Mouse (Mus musculus) stomach, embryonic 15.5 days (tissue): Measurements from ENCODE around the gene Chd9. TPM values are rescaled to one million over a fixed set of nuclear protein-coding genes. Genes with fewer than 3 reads are reported as not detected.
"Not testable (repeated sequence)": the region's sequence is repeated elsewhere in the genome, so short reads cannot be mapped to it uniquely, and the experiment has no call there.

Experiments used
- ATAC-seq: fragments of 200-750 bp; cut with Nextera tagmentation; 2 replicates; pipeline ENCODE4 v1.8.0; 2017; ENCODE audit warnings: low read depth, moderate number of reproducible peaks, moderate TSS enrichment; ENCODE audit not compliant: insufficient read depth, low FRiP score
- H3K27ac ChIP-seq: fragments of 300-500 bp; sonication (generic); 2 replicates; pipeline ENCODE4 v1.5.1; 2015; ENCODE audit warnings: mild to moderate bottlenecking, inconsistent platforms
- H3K27me3 ChIP-seq: fragments of 300-500 bp; sonication (generic); replicated peaks from 2 replicates; pipeline ENCODE4 v1.6.1; 2015; ENCODE audit warnings: inconsistent platforms
- H3K36me3 ChIP-seq: fragments of 300-500 bp; sonication (generic); 2 replicates; pipeline ENCODE4 v1.6.1; 2015; ENCODE audit warnings: inconsistent platforms
- H3K4me1 ChIP-seq: fragments of 300-500 bp; sonication (generic); 2 replicates; pipeline ENCODE4 v1.6.1; 2015; ENCODE audit warnings: inconsistent platforms
- H3K4me2 ChIP-seq: fragments of 300-500 bp; sonication (generic); 2 replicates; pipeline ENCODE4 v1.6.1; 2015; ENCODE audit warnings: mild to moderate bottlenecking, inconsistent platforms
- H3K4me3 ChIP-seq: fragments of 300-500 bp; sonication (generic); replicated peaks from 2 replicates; pipeline ENCODE4 v1.5.1; 2015; ENCODE audit warnings: inconsistent platforms
- H3K9ac ChIP-seq: fragments of 300-500 bp; sonication (generic); 2 replicates; pipeline ENCODE4 v1.6.1; 2015; ENCODE audit warnings: inconsistent platforms
- H3K9me3 ChIP-seq: fragments of 300-500 bp; sonication (generic); 2 replicates; pipeline ENCODE4 v1.6.1; 2016; ENCODE audit warnings: inconsistent platforms
- WGBS: fragments of 180-500 bp; shearing (Covaris S2); methylation state at CpG from one replicate; pipeline ENCODE4 v1.1.7; 2015; 5-methylcytosine and 5-hydroxymethylcytosine counted together
- polyA plus RNA-seq: library from polyadenylated mRNA; unstranded; fragments of >200 nt; fragmentation: Nextera tagmentation; extraction: Ambion mirVana; gene quantifications from 2 replicates; pipeline ENCODE4 v1.2.1, GENCODE M21; 2015

Chd9 gene
- polyA plus RNA-seq, 1 experiment from 2014 or later = 185 TPM

DNA sequence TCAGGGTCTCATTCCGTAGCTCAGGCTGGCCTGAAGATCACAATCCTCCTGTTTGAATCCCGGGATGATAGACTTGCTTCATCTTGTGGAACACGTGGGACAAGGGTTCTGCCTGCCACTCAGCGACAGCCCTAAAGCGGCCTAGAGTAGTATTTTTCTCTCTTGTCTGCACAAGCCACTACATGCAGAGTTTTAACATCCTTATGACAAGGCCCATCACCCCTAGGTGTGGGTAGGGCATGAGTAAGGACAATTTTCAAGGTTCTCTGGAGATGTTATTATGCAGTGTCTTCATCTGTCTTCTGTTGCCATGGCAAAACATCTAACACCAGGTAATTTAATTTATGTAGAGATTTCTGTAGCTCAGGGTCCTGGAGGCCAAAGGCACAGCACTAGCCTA lies 69.2 kb downstream of the Chd9 start:
- Histone ChIP-seq H3K9me3 (no peaks in the 10 kb centered on the region), H3K36me3 (no peaks in the 10 kb centered on the region), H3K9ac (no peak overlapping the region), H3K27me3 (no peaks in the 10 kb centered on the region), H3K4me3 (no peak overlapping the region), H3K4me2 (no peak overlapping the region), H3K4me1 (peaks cover 9% of the 10 kb centered on the region), H3K27ac (no peak overlapping the region)
- ATAC-seq = no peak
- 70% methylated on average over 5 of the region's 5 CpGs for WGBS

DNA sequence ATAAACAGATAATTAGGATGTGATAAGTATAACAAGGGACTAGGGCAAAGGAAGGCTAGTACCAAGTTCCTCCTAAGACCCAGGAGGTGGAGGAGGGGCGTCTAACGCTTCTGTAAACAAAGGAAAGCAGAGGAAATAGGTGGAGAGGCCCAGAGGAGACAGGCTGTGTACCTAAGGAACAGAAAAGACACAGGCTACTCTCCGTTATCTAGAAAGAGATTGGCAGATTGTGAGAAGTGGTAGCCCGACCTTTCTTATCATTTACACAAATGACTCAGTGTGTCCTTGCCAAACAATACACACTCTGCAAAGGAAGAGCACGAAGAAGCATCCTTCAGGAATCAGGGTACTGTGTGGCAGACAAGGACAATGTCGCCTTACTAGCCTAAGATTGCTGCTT lies 70.4 kb downstream of the Chd9 start:
- Histone ChIP-seq H3K27ac (no peak overlapping the region), H3K4me3 (no peak overlapping the region), H3K4me2 (no peak overlapping the region), H3K4me1 (peaks cover 4% of the 10 kb centered on the region), H3K9me3 (no peaks in the 10 kb centered on the region), H3K9ac (no peak overlapping the region), H3K27me3 (no peaks in the 10 kb centered on the region), H3K36me3 (no peaks in the 10 kb centered on the region)
- no peak for ATAC-seq
- 15% methylated on average over 6 of the region's 6 CpGs for WGBS

DNA sequence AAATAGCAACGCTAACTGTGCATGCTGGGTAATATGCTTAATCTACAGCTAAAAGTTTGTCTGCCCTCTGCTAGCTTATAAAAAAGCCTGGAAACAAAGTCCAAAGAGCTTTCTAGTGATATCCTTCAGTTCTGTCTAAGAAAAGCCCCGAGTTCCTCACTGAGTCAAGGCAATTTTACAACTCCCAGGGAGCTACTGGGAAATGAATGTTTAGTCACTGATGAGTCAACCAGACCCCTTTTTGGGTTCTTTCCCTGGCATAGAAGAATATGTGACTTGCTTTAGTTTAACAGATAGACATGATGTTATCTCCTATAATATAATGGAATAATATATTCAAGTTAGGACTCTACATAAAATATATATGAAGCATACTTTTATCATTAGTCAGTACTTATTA lies 73.8 kb downstream of the Chd9 start:
- no peaks in the 10 kb centered on the region for H3K36me3 ChIP-seq
- H3K4me3 ChIP-seq = no peak overlapping the region
- no peak overlapping the region for H3K9ac ChIP-seq
- WGBS = 73% methylated on average over 2 of the region's 2 CpGs
- no peaks in the 10 kb centered on the region for H3K4me1 ChIP-seq
- ATAC-seq = no peak
- no peak overlapping the region for H3K4me2 ChIP-seq
- no peaks in the 10 kb centered on the region for H3K9me3 ChIP-seq
- no peak overlapping the region for H3K27ac ChIP-seq
- no peaks in the 10 kb centered on the region for H3K27me3 ChIP-seq

GRCm38 (mm10) chr8:90904171-90904706 lies 76.1 kb downstream of the Chd9 start:
- H3K27ac ChIP-seq = no peak overlapping the region
- no peaks in the 10 kb centered on the region for H3K9me3 ChIP-seq
- peaks cover under 1% of the 10 kb centered on the region; the same call in 1 of the 2 replicates for H3K4me1 ChIP-seq
- no peaks in the 10 kb centered on the region for H3K27me3 ChIP-seq
- no peak overlapping the region for H3K9ac ChIP-seq
- no peak for ATAC-seq
- H3K36me3 ChIP-seq = no peaks in the 10 kb centered on the region
- no peak overlapping the region for H3K4me3 ChIP-seq
- H3K4me2 ChIP-seq = no peak overlapping the region
- WGBS = 78% methylated on average over 2 of the region's 2 CpGs

GRCm38 (mm10) chr8:90906922-90907321 lies 78.8 kb downstream of the Chd9 start:
- H3K27me3 ChIP-seq = no peaks in the 10 kb centered on the region
- WGBS = 90% methylated on average over 4 of the region's 4 CpGs
- no peak overlapping the region for H3K4me2 ChIP-seq
- H3K36me3 ChIP-seq = no peaks in the 10 kb centered on the region
- no peak for ATAC-seq
- peaks cover 4% of the 10 kb centered on the region; the same call in 1 of the 2 replicates for H3K4me1 ChIP-seq
- no peaks in the 10 kb centered on the region for H3K9me3 ChIP-seq
- no peak overlapping the region for H3K27ac ChIP-seq
- no peak overlapping the region for H3K4me3 ChIP-seq
- no peak overlapping the region for H3K9ac ChIP-seq

DNA sequence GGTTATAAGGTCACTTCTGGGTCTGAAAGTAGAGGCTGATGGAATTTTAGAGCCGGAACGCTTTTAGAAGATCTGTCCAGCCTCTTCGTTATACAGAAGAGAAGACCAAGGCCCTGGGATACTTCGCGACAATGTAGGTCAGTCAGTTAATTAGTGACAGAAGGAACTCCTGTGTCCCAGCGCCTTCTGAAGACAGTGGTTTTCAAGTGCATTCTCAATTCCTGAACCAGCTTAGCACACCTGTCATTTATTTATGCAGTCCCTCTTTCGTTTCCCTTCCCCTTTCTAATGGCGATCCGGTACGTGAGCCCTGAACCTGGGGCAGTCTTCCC lies 79.3 kb downstream of the Chd9 start:
- ATAC-seq = no peak
- peak overlapping the region; percentile 83 for H3K4me3 ChIP-seq
- H3K9ac ChIP-seq = peak overlapping the region; percentile 87; the same call in 1 of the 2 replicates
- no peaks in the 10 kb centered on the region for H3K27me3 ChIP-seq
- H3K9me3 ChIP-seq = no peaks in the 10 kb centered on the region
- H3K4me1 ChIP-seq = peaks cover 4% of the 10 kb centered on the region; the same call in 1 of the 2 replicates
- peak overlapping the region; percentile 74 for H3K27ac ChIP-seq
- 25% methylated on average over 10 of the region's 10 CpGs for WGBS
- H3K4me2 ChIP-seq = peak overlapping the region; percentile 91
- H3K36me3 ChIP-seq = no peaks in the 10 kb centered on the region

DNA sequence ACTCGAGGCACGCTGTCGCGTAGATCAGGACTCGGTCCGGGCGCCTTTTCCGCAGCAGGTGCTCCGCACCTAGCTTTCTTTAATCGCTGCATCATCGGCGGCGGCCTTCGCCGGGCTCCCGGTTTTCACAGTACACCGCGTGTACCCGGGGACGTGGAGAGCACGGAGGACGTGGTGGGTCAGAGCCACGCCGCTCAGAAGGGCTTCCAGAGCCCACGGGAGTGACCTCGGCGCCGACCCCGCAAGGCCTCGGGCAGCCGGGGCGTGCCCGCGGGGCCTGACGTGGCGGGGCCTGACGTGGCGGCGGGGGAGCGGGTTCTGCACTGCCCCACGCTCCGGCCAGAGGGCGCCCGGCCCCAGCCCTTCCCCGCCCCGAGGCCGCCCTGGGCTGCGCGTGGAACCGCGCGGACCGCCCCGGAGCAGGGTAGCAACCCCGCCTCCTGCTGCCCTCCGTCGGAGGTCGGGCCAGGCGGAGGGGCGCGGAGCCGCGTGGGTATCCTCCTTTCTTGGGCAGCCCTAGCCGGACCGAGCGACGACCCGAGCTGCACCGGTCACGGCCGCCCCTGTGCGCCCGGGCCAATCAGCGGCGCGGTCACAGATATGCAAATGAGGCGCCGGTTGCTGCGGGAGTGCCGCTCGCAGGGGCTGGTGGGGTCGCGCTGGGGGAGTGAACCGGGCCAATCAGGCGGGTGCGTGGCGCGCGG lies 79.8 kb downstream of the Chd9 start:
- ATAC-seq = peak; percentile 99
- Histone ChIP-seq H3K4me2 (peak overlapping the region; percentile 91), H3K27me3 (no peaks in the 10 kb centered on the region), H3K9ac (peak overlapping the region; percentile 87), H3K4me1 (peaks cover 4% of the 10 kb centered on the region; the same call in 1 of the 2 replicates), H3K27ac (peak overlapping the region; percentile 74), H3K4me3 (peak overlapping the region; percentile 83), H3K9me3 (no peaks in the 10 kb centered on the region), H3K36me3 (no peaks in the 10 kb centered on the region)
- WGBS = under 1% methylated on average over 77 of the region's 89 CpGs

GRCm38 (mm10) chr8:90908580-90909471 lies 80.7 kb downstream of the Chd9 start:
- Histone ChIP-seq H3K4me3 (peak overlapping the region; percentile 83), H3K27me3 (no peaks in the 10 kb centered on the region), H3K4me2 (peak overlapping the region; percentile 91), H3K36me3 (no peaks in the 10 kb centered on the region), H3K9me3 (no peaks in the 10 kb centered on the region), H3K27ac (peak overlapping the region; percentile 74), H3K4me1 (peaks cover 4% of the 10 kb centered on the region; the same call in 1 of the 2 replicates), H3K9ac (peak overlapping the region; percentile 87)
- WGBS = under 1% methylated on average over 72 of the region's 89 CpGs
- peak; percentile 9; the same call in 1 of the 2 replicates for ATAC-seq

DNA sequence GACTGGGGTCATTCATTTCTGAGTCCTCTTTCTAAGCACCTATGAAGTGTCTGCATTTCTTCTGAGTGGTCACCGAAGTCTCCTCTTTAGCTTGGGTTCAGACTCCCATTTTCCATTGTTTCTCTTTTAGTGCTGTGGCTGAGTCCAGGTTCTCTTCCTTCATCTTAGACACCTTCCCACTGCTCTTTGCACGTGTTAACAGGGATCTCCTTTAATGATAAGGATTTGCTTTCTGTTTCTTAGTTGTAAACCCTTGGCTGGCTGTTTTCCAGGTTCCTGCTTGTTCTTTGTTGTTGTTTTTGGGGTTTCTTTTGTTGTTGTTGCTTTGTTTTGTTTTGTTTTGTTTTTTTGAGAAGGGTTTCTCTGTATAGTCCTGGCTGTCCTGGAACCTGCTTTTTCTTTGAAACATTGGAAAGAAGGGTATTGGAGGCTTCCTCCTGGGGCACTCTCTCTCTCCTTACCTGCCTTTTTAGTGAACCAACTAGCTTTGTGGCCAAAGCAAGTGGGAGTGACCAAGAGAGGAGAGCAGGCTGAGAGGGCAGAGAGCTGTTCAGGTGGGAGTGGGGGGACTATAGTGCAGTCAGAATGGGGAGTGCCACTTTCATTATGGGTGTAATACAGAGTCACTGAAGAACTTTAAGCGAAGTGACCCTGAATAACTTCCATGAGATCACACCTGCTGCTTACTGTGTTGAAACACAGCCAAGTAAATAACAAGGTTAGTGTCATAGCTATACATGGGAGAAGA lies 95.2 kb downstream of the Chd9 start:
- Histone ChIP-seq H3K9me3 (no peaks in the 10 kb centered on the region), H3K4me2 (no peak overlapping the region), H3K36me3 (no peaks in the 10 kb centered on the region), H3K4me1 (no peaks in the 10 kb centered on the region), H3K27ac (no peak overlapping the region), H3K9ac (no peak overlapping the region), H3K4me3 (no peak overlapping the region), H3K27me3 (no peaks in the 10 kb centered on the region)
- 72% methylated on average over 3 of the region's 3 CpGs for WGBS
- ATAC-seq = no peak

DNA sequence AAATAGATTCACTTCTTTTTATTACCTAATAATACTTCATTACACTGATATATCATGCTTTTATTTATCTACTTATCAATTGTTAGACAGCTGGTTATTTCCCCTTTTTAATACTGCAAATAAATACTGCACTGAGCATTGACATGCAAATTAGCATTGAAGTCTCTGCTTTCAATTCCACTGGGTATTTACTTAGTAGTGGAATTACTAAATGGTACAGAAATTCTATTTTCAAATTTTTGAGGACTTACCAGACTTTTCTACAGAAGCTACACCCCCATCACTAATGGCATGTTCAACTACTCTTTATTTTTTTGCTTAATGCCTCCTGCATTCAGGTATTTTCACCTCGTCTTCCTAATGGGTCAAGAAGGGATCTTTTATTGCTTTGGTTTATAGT lies 100.3 kb downstream of the Chd9 start:
- Histone ChIP-seq H3K4me2 (no peak overlapping the region), H3K9me3 (no peaks in the 10 kb centered on the region), H3K9ac (no peak overlapping the region), H3K4me1 (no peaks in the 10 kb centered on the region; the same call in 1 of the 2 replicates), H3K27me3 (no peaks in the 10 kb centered on the region), H3K4me3 (no peak overlapping the region), H3K27ac (no peak overlapping the region), H3K36me3 (peaks cover 6% of the 10 kb centered on the region; the same call in 1 of the 2 replicates)
- 67% methylated on average over 1 of the region's 1 CpGs for WGBS
- no peak for ATAC-seq

GRCm38 (mm10) chr8:90930125-90930524 lies 102.0 kb downstream of the Chd9 start:
- H3K27ac ChIP-seq, H3K4me3 ChIP-seq, H3K4me2 ChIP-seq, ATAC-seq, H3K27me3 ChIP-seq, H3K36me3 ChIP-seq, H3K9ac ChIP-seq, H3K9me3 ChIP-seq, H3K4me1 ChIP-seq: not testable (repeated sequence)
